Mouse (Mus musculus): ENCODE measurements around the gene D10Jhu81e. TPM values are rescaled to one million over a fixed set of nuclear protein-coding genes. Genes with fewer than 3 reads are reported as not detected.
"Not testable (repeated sequence)": the region's sequence is repeated elsewhere in the genome, so short reads cannot be mapped to it uniquely, and the experiment has no call there.

Gene D10Jhu81e
- polyA plus RNA-seq (2015; fragmentation: Nextera tagmentation; extraction: Ambion mirVana), result 32.7 and 40.2 TPM in 2 replicates

DNA sequence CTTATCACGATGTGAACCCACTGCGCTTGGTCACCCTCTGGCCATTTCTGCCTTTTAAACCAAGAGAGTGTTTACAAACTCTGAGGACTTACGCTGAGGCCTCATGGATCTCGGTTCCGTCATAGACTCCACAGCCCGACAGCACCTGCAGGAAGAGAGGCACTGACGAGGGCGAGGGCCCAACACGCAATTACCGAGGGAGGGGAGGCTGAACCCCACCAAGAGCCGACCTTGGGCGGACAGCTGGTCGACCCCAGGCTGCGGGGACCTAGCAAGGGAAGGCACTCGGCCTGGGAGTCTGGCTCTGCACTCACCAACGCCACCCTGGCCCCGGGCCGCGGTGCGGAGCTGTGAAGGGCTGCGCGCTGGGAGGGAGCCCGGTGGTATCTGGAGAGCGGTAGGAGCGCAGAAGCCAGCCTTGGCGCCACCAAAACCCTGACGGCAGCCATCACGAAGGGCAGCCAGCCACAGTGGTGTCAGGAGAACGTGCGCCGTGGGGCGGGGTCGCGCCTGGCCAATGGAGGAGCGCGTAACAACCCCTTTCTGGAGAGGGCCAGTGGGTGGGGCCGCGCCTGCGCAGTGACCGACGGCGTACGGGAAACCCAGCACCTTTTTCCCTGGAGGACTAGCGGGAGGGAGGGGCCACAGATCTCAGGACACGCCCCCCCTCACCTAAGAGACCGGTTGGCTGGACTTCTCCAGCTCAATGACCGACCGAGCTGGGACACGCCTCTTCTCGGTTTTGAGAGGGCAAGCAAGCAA, at the start of gene D10Jhu81e:
Gene D10Jhu81e, minus strand, starts transcription at position 502 of the 762 bp plus-strand sequence.
- Histone ChIP-seq H3K27me3 (replicated peaks) (no peaks in the 10 kb centered on the region), H3K9ac (peak within 1 kb of the TSS; percentile 92), H3K4me3 (replicated peaks) (peak within 1 kb of the TSS; percentile 96), H3K9me3 (no peaks in the 10 kb centered on the region), H3K4me2 (peak within 1 kb of the TSS; percentile 91), H3K4me1 (peaks cover 13% of the 10 kb centered on the region), H3K27ac (peak within 1 kb of the TSS; percentile 65), H3K36me3 (peaks cover 42% of the 10 kb centered on the region)
- peak; percentile 97 for ATAC-seq (ENCODE audit: insufficient read depth, low FRiP score, low read depth)
- WGBS, result 1% methylated on average over 50 of the region's 50 CpGs

GRCm38 (mm10) chr10:78218576-78218975, 49.0 kb upstream of the D10Jhu81e start:
- no peak overlapping the region for H3K4me2 ChIP-seq
- no peak for ATAC-seq (ENCODE audit: insufficient read depth, low FRiP score, low read depth)
- H3K27ac ChIP-seq, result no peak overlapping the region
- H3K9me3 ChIP-seq, result no peaks in the 10 kb centered on the region
- H3K36me3 ChIP-seq, result peaks cover 29% of the 10 kb centered on the region; the same call in 1 of the 2 replicates
- no peaks in the 10 kb centered on the region for H3K27me3 ChIP-seq (replicated peaks)
- H3K4me1 ChIP-seq, result no peaks in the 10 kb centered on the region
- 87% methylated on average over 6 of the region's 6 CpGs for WGBS
- no peak overlapping the region for H3K9ac ChIP-seq
- no peak overlapping the region for H3K4me3 ChIP-seq (replicated peaks)

DNA sequence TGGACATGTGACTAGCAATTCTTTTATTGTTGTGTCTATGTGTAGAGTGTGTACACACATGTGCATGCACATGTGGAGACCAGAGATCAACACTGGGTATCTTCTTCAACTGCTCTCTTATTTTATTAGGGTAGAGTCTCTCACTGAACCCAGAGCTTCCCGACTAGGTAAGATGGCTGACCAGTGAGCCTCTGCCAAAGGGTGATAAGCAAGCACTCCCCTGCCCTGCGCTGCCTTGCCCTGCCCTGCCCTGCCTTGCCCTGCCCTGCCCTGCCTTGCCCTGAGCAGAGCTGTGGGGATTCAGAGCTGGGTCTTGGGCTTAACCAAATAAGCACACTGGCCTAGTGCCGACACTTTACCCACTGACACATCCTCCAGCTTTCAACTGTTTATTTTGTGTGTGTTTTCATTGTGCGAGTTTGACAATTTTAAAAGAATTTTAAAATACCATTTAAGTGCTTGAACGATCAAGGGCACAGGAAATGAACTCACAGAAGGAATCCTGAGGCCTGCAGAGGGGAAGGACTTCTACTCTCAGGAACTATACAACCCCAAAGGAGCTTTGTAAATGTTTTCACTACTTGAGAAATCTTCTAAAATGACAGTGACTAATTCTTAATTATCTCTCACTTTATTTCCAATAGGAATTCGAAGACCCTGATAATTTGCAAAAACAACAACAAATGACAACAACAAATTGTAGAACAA, 46.9 kb upstream of the D10Jhu81e start:
- Histone ChIP-seq H3K4me2 (no peak overlapping the region), H3K36me3 (peaks cover 35% of the 10 kb centered on the region; the same call in 1 of the 2 replicates), H3K9ac (no peak overlapping the region), H3K27me3 (replicated peaks) (no peaks in the 10 kb centered on the region), H3K9me3 (no peaks in the 10 kb centered on the region), H3K4me1 (no peaks in the 10 kb centered on the region), H3K4me3 (replicated peaks) (no peak overlapping the region), H3K27ac (no peak overlapping the region)
- peak; percentile 92 for ATAC-seq (ENCODE audit: insufficient read depth, low FRiP score, low read depth)
- 66% methylated on average over 6 of the region's 6 CpGs for WGBS

- Histone ChIP-seq H3K4me3 (replicated peaks) (no peak overlapping the region), H3K36me3 (peaks cover 43% of the 10 kb centered on the region), H3K9ac (no peak overlapping the region), H3K4me2 (no peak overlapping the region), H3K4me1 (no peaks in the 10 kb centered on the region), H3K9me3 (no peaks in the 10 kb centered on the region), H3K27ac (no peak overlapping the region), H3K27me3 (replicated peaks) (no peaks in the 10 kb centered on the region)
- WGBS, result 95% methylated on average over 9 of the region's 9 CpGs
- no peak for ATAC-seq (ENCODE audit: insufficient read depth, low FRiP score, low read depth)
Observed at GRCm38 (mm10) chr10:78214371-78214770, 44.8 kb upstream of the D10Jhu81e start.

DNA sequence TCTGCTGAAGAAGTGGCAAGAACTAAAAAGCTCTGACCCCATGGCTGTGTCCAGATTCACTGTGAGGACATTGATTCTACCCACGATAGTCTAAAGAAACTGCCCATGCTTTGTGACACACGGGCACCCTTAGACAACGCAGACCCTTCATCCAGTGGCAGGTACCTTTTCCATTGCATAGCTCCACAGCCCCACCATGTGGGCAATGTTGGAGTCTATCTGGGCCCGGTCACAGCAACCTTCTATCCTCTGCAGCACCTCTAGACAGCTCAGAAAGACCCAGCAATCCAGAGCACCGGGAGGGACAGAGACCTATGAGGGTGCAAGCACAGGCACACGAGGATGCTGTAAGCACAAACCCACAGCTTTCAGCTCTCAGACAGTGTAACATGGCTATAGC, 41.7 kb upstream of the D10Jhu81e start:
- no peak for ATAC-seq (ENCODE audit: insufficient read depth, low FRiP score, low read depth)
- 66% methylated on average over 6 of the region's 6 CpGs for WGBS
- peaks cover 34% of the 10 kb centered on the region for H3K36me3 ChIP-seq

GRCm38 (mm10) chr10:78201182-78201581, 31.6 kb upstream of the D10Jhu81e start:
- H3K36me3 ChIP-seq, result peaks cover 70% of the 10 kb centered on the region
- ATAC-seq (ENCODE audit: insufficient read depth, low FRiP score, low read depth), result peak; percentile 23; the same call in 1 of the 2 replicates

More for the DNA sequence above, 41.7 kb upstream of the D10Jhu81e start:
- Histone ChIP-seq H3K9ac (no peak overlapping the region), H3K9me3 (no peaks in the 10 kb centered on the region), H3K4me1 (no peaks in the 10 kb centered on the region), H3K27me3 (replicated peaks) (no peaks in the 10 kb centered on the region), H3K4me3 (replicated peaks) (no peak overlapping the region), H3K4me2 (no peak overlapping the region), H3K27ac (no peak overlapping the region)

DNA sequence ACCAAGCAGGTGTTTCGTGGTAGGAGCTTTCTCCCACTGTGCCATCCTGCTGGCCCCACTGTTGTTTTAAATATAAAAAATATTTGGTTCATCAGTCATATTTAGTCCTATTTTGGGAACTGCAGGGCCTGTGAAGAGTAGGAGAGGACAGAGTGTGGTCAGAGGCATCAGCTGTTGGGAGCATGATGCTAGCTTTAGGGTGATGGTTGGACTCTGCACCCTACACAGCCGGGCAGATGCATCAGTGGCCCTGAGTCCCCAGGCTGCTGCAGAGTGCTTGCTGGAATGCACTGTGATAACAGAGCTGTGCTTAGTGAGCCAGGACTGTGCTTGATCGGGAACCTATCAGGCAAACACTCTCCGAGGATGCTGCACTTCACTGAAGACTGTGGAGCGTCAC, 23.4 kb upstream of the D10Jhu81e start:
- Histone ChIP-seq H3K27ac (no peak overlapping the region), H3K36me3 (peaks cover 65% of the 10 kb centered on the region), H3K4me1 (no peaks in the 10 kb centered on the region), H3K9ac (no peak overlapping the region), H3K4me3 (replicated peaks) (no peak overlapping the region), H3K9me3 (no peaks in the 10 kb centered on the region), H3K4me2 (no peak overlapping the region), H3K27me3 (replicated peaks) (no peaks in the 10 kb centered on the region)
- no peak for ATAC-seq (ENCODE audit: insufficient read depth, low FRiP score, low read depth)
- WGBS, result 92% methylated on average over 5 of the region's 5 CpGs

More at GRCm38 (mm10) chr10:78201182-78201581, 31.6 kb upstream of the D10Jhu81e start:
- Histone ChIP-seq H3K4me3 (replicated peaks) (no peak overlapping the region), H3K27me3 (replicated peaks) (no peaks in the 10 kb centered on the region), H3K4me1 (no peaks in the 10 kb centered on the region), H3K9me3 (no peaks in the 10 kb centered on the region), H3K9ac (no peak overlapping the region), H3K27ac (no peak overlapping the region), H3K4me2 (no peak overlapping the region)
- 81% methylated on average over 4 of the region's 4 CpGs for WGBS

GRCm38 (mm10) chr10:78186076-78186475, 16.5 kb upstream of the D10Jhu81e start:
- Histone ChIP-seq H3K36me3 (peaks cover 35% of the 10 kb centered on the region; the same call in 1 of the 2 replicates), H3K4me1 (peaks cover 12% of the 10 kb centered on the region)
- H3K9ac ChIP-seq; ATAC-seq (ENCODE audit: insufficient read depth, low FRiP score, low read depth); H3K27me3 ChIP-seq (replicated peaks); H3K4me2 ChIP-seq; H3K9me3 ChIP-seq; H3K27ac ChIP-seq; H3K4me3 ChIP-seq (replicated peaks): not testable (repeated sequence)
- 82% methylated on average over 4 of the region's 4 CpGs for WGBS

GRCm38 (mm10) chr10:78185381-78185725, 15.8 kb upstream of the D10Jhu81e start:
- WGBS, result 14% methylated on average over 9 of the region's 9 CpGs
- Histone ChIP-seq H3K36me3 (peaks cover 32% of the 10 kb centered on the region; the same call in 1 of the 2 replicates), H3K9ac (no peak overlapping the region), H3K4me3 (replicated peaks) (peak overlapping the region; percentile 82), H3K27me3 (replicated peaks) (no peaks in the 10 kb centered on the region), H3K27ac (peak overlapping the region; percentile 67), H3K9me3 (no peaks in the 10 kb centered on the region), H3K4me1 (peaks cover 12% of the 10 kb centered on the region), H3K4me2 (peak overlapping the region; percentile 93)
- ATAC-seq (ENCODE audit: insufficient read depth, low FRiP score, low read depth), result peak; percentile 15; the same call in 1 of the 2 replicates

GRCm38 (mm10) chr10:78184531-78185380, 15.2 kb upstream of the D10Jhu81e start, which contains the start of gene Pwp2:
Gene Pwp2 (minus strand): TSS chr10:78185149.
- Histone ChIP-seq H3K27ac (peak within 1 kb of the TSS; percentile 67), H3K9ac (peak within 1 kb of the TSS; percentile 54), H3K27me3 (replicated peaks) (no peaks in the 10 kb centered on the region), H3K4me2 (peak within 1 kb of the TSS; percentile 93), H3K9me3 (no peaks in the 10 kb centered on the region), H3K4me3 (replicated peaks) (peak within 1 kb of the TSS; percentile 82), H3K4me1 (peaks cover 12% of the 10 kb centered on the region), H3K36me3 (peaks cover 32% of the 10 kb centered on the region; the same call in 1 of the 2 replicates)
- WGBS, result 1% methylated on average over 47 of the region's 47 CpGs
- peak; percentile 95 for ATAC-seq (ENCODE audit: insufficient read depth, low FRiP score, low read depth)

DNA sequence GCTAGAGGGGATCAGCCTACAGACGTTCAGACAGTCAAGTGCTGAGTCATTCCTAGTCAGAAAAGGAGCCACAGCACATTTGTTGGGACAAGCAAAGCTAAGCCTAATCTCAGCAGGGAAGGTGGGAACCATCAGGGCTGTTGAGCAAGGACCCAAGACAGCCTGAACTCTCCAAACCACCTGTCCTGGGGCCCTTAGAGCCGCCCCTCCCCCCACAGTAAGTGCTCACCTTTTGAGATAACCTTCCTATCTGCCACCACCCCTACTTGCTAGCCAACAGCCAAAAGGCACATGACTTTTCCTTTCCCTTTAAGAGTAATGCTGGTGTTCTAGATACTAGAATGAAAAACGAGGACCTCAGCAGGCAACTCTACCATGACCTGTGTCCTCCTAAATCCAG, 14.0 kb upstream of the D10Jhu81e start:
- 70% methylated on average over 3 of the region's 3 CpGs for WGBS
- ATAC-seq (ENCODE audit: insufficient read depth, low FRiP score, low read depth), result no peak
- H3K4me2 ChIP-seq, result peak overlapping the region; percentile 93; the same call in 1 of the 2 replicates
- no peaks in the 10 kb centered on the region for H3K27me3 ChIP-seq (replicated peaks)
- no peak overlapping the region for H3K27ac ChIP-seq
- H3K9ac ChIP-seq, result no peak overlapping the region
- H3K4me3 ChIP-seq (replicated peaks), result no peak overlapping the region
- H3K9me3 ChIP-seq, result no peaks in the 10 kb centered on the region
- peaks cover 30% of the 10 kb centered on the region; the same call in 1 of the 2 replicates for H3K36me3 ChIP-seq
- H3K4me1 ChIP-seq, result peaks cover 12% of the 10 kb centered on the region

Measured in stomach, embryonic 15.5 days (tissue).